Mouse (Mus musculus): Measurements from ENCODE around the gene Micu1.
A peak's percentile ranks its signal among the peaks of the same experiment; 100 is the strongest.
"Not testable (repeated sequence)": the region's sequence is repeated elsewhere in the genome, so short reads cannot be mapped to it uniquely, and the experiment has no call there.

Micu1 gene

GRCm38 (mm10) chr10:59702207-59703032 is at the start of gene Micu1:
Gene Micu1, plus strand, starts transcription at chr10:59702477.
- peak; percentile 89 for DNase-seq (ENCODE audit: low read depth, low spot score)

GRCm38 (mm10) chr10:59656799-59657198 is 45.5 kb upstream of the Micu1 start:
- DNase-seq (ENCODE audit: low read depth, low spot score), result no peak

GRCm38 (mm10) chr10:59664765-59665164 is 37.5 kb upstream of the Micu1 start:
- no peak for DNase-seq (ENCODE audit: low read depth, low spot score)

- no peak for DNase-seq (ENCODE audit: low read depth, low spot score)
Measured at GRCm38 (mm10) chr10:59665503-59666291, 36.6 kb upstream of the Micu1 start.

GRCm38 (mm10) chr10:59667377-59667776 is 34.9 kb upstream of the Micu1 start:
- DNase-seq (ENCODE audit: low read depth, low spot score), result no peak

GRCm38 (mm10) chr10:59668491-59668890 is 33.8 kb upstream of the Micu1 start:
- DNase-seq (ENCODE audit: low read depth, low spot score), result no peak

- DNase-seq (ENCODE audit: low read depth, low spot score), result no peak
Measured at GRCm38 (mm10) chr10:59677836-59678235, 24.4 kb upstream of the Micu1 start.

- no peak for DNase-seq (ENCODE audit: low read depth, low spot score)
Measured at GRCm38 (mm10) chr10:59679189-59679588, 23.1 kb upstream of the Micu1 start.

- not testable (repeated sequence) for DNase-seq (ENCODE audit: low read depth, low spot score)
Measured at GRCm38 (mm10) chr10:59685586-59685985, 16.7 kb upstream of the Micu1 start.

- DNase-seq (ENCODE audit: low read depth, low spot score), result no peak
Measured at GRCm38 (mm10) chr10:59687126-59687525, 15.2 kb upstream of the Micu1 start.

GRCm38 (mm10) chr10:59689836-59690235 is 12.4 kb upstream of the Micu1 start:
- DNase-seq (ENCODE audit: low read depth, low spot score), result no peak

- DNase-seq (ENCODE audit: low read depth, low spot score), result no peak
Measured at GRCm38 (mm10) chr10:59692441-59692840, 9.8 kb upstream of the Micu1 start.

- DNase-seq (ENCODE audit: low read depth, low spot score), result no peak
Measured at GRCm38 (mm10) chr10:59694104-59694503, 8.2 kb upstream of the Micu1 start.

- no peak for DNase-seq (ENCODE audit: low read depth, low spot score)
Measured at GRCm38 (mm10) chr10:59699516-59699915, 2.8 kb upstream of the Micu1 start.

GRCm38 (mm10) chr10:59701805-59702204 is 472 bp upstream of the Micu1 start:
- DNase-seq (ENCODE audit: low read depth, low spot score), result no peak

GRCm38 (mm10) chr10:59703060-59703760 is 933 bp downstream of the Micu1 start:
- no peak for DNase-seq (ENCODE audit: low read depth, low spot score)

- no peak for DNase-seq (ENCODE audit: low read depth, low spot score)
Measured at GRCm38 (mm10) chr10:59706991-59707546, 4.8 kb downstream of the Micu1 start.

GRCm38 (mm10) chr10:59707595-59707994 is 5.3 kb downstream of the Micu1 start:
- no peak for DNase-seq (ENCODE audit: low read depth, low spot score)

GRCm38 (mm10) chr10:59709281-59709680 is 7.0 kb downstream of the Micu1 start:
- no peak for DNase-seq (ENCODE audit: low read depth, low spot score)

- DNase-seq (ENCODE audit: low read depth, low spot score), result no peak
Measured at GRCm38 (mm10) chr10:59710246-59710645, 8.0 kb downstream of the Micu1 start.

GRCm38 (mm10) chr10:59712062-59712461 is 9.8 kb downstream of the Micu1 start:
- no peak for DNase-seq (ENCODE audit: low read depth, low spot score)

GRCm38 (mm10) chr10:59720017-59720416 is 17.7 kb downstream of the Micu1 start:
- no peak for DNase-seq (ENCODE audit: low read depth, low spot score)

All from retina, adult 2 months (tissue).